8 mouse cellular contexts compared by ENCODE assay signal in genomic region chr11:103112552-103112912, GRCm38 (mm10). TPM values are rescaled to one million over a fixed set of nuclear protein-coding genes. Genes with fewer than 3 reads are reported as not detected.
A peak's percentile ranks its signal among the peaks of the same experiment; 100 is the strongest.
DNase-seq lines count a peak whose midpoint lies in the region; ATAC-seq and TF ChIP-seq lines count a peak whose summit lies in the region.

No protein-coding gene starts in this region.

- H3K36me3 ChIP-seq in CH12.LX (replicated peaks in 1 of 2; ENCODE audit: control insufficient read depth in 1 of 2, insufficient read depth in 1 of 2, low read length in 1 of 2) = peaks cover 18 to 56% of the 10 kb centered on the region in 2 experiments
- H3K36me3 ChIP-seq in forebrain, embryonic 14.5 days (ENCODE audit: control insufficient read depth, insufficient read depth, low read length) = no peaks in the 10 kb centered on the region
- peaks cover 23% of the 10 kb centered on the region for H3K36me3 ChIP-seq in liver, embryonic 13.5 days

- TF ChIP-seq POLR2A in CH12.LX (IDR thresholded peaks at IDR 0.05; ENCODE audit: low read depth, low read length) = 0 out of 2 replicates have a peak, but pooled peaks have one; percentile 5

- peak overlapping the region; percentile 94 for H3K27ac ChIP-seq in gastrocnemius, adult 2 months
- no peak overlapping the region for H3K27ac ChIP-seq in CH12.LX (ENCODE audit: insufficient read depth, low read depth)
- no peak overlapping the region for H3K27ac ChIP-seq in forebrain, embryonic 14.5 days (ENCODE audit: low read depth, low read length)
- H3K27ac ChIP-seq in liver, embryonic 13.5 days = peak overlapping the region; percentile 41; the same call in 1 of the 2 replicates

- H3K79me2 ChIP-seq in CH12.LX (replicated peaks; ENCODE audit: control insufficient read depth, extremely low read depth, insufficient read depth, poor library complexity, severe bottlenecking) = peaks cover 14% of the 10 kb centered on the region

- no peak overlapping the region for H3K4me2 ChIP-seq in CH12.LX (ENCODE audit: insufficient read depth, low read depth, poor library complexity, severe bottlenecking)
- peak overlapping the region; percentile 48 for H3K4me2 ChIP-seq in forebrain, embryonic 14.5 days (ENCODE audit: low read length)
- H3K4me2 ChIP-seq in liver, embryonic 13.5 days = peak overlapping the region; percentile 65

- no peak for TF ChIP-seq EP300 in CH12.LX (IDR thresholded peaks at IDR 0.05; ENCODE audit: low read length)

- in situ Hi-C loops in CH12.LX (cut with MboI; ENCODE audit: low pct_ligation_motif_present, low pct_unique_long_range_greater_than_20kb, low sequenced_read_pairs) = no loop called here

- no peaks in the 10 kb centered on the region for H3K9me3 ChIP-seq in CH12.LX (replicated peaks; ENCODE audit: low read length)
- no peaks in the 10 kb centered on the region for H3K9me3 ChIP-seq in forebrain, embryonic 14.5 days (replicated peaks; ENCODE audit: control insufficient read depth, low read length)
- H3K9me3 ChIP-seq in liver, embryonic 13.5 days (replicated peaks) = no peaks in the 10 kb centered on the region

- ATAC-seq in forebrain, embryonic 14.5 days = no peak
- no peak for ATAC-seq in liver, embryonic 13.5 days (ENCODE audit: low read depth)
- ATAC-seq in frontal cortex, adult (ENCODE audit: low TSS enrichment) = no peak

- WGBS in forebrain, embryonic 14.5 days = 7% methylated on average over 9 of the region's 9 CpGs
- 40% methylated on average over 9 of the region's 9 CpGs for WGBS in liver, embryonic 13.5 days (ENCODE audit: insufficient replicate concordance)

- dilution Hi-C loops in CH12.LX (cut with MboI; ENCODE audit: extremely low pct_ligation_motif_present, extremely low pct_unique_long_range_greater_than_20kb, low sequenced_read_pairs) = no loop called here

- no peak for TF ChIP-seq CTCF in gastrocnemius, adult 2 months (IDR thresholded peaks at IDR 0.05)
- TF ChIP-seq CTCF in CH12.LX (conservative IDR thresholded peaks at IDR 0.05 in 1 of 2, IDR thresholded peaks at IDR 0.05 in 1 of 2; ENCODE audit: low read depth in 2 of 2, low read length in 2 of 2) = no peak

- intact Hi-C loops in gastrocnemius, adult 2 months (cut with DNase I) = no loop called here

- TF ChIP-seq RAD21 in CH12.LX (IDR thresholded peaks at IDR 0.05; ENCODE audit: low read depth, low read length) = no peak

- peak overlapping the region; percentile 70 for H3K4me3 ChIP-seq in gastrocnemius, adult 2 months
- H3K4me3 ChIP-seq in CH12.LX (replicated peaks in 1 of 3; ENCODE audit: low read depth in 2 of 3, low read length in 2 of 3, poor library complexity in 1 of 3) = no peak overlapping the region
- H3K4me3 ChIP-seq in forebrain, embryonic 14.5 days (ENCODE audit: low read depth, low read length) = peak overlapping the region; percentile 17
- peak overlapping the region; percentile 46 for H3K4me3 ChIP-seq in liver, embryonic 13.5 days (replicated peaks)

- no peak overlapping the region for H3K9ac ChIP-seq in CH12.LX (ENCODE audit: insufficient read depth, low read depth)
- peak overlapping the region; percentile 18; the same call in 1 of the 2 replicates for H3K9ac ChIP-seq in forebrain, embryonic 14.5 days (ENCODE audit: low read length)
- peak overlapping the region; percentile 59; the same call in 1 of the 2 replicates for H3K9ac ChIP-seq in liver, embryonic 13.5 days

- no peaks in the 10 kb centered on the region for H3K27me3 ChIP-seq in CH12.LX (replicated peaks)
- H3K27me3 ChIP-seq in forebrain, embryonic 14.5 days (replicated peaks; ENCODE audit: control insufficient read depth, insufficient read depth, low read length) = peaks cover 22% of the 10 kb centered on the region
- H3K27me3 ChIP-seq in liver, embryonic 13.5 days = peaks cover 21% of the 10 kb centered on the region

- DNase-seq in gastrocnemius, adult 2 months = no peak
- DNase-seq in gastrocnemius, postnatal 4 days (ENCODE audit: low spot score in 2 of 2) = no peak
- DNase-seq in CH12.LX (ENCODE audit: extremely low read depth) = no peak
- DNase-seq in forebrain, embryonic 14.5 days (ENCODE audit: low spot score) = no peak
- no peak for DNase-seq in liver, embryonic 13.5 days
- no peak for DNase-seq in urinary bladder, adult 2 months (ENCODE audit: low spot score)
- DNase-seq in gastrocnemius, postnatal 10 days = no peak

- H3K4me1 ChIP-seq in CH12.LX (ENCODE audit: control insufficient read depth in 1 of 2, insufficient read depth in 2 of 2) = peaks cover 6 to 14% of the 10 kb centered on the region in 2 experiments; a peak in 3 of 4 replicates
- H3K4me1 ChIP-seq in forebrain, embryonic 14.5 days (ENCODE audit: control insufficient read depth, insufficient read depth, low read length) = peaks cover 16% of the 10 kb centered on the region
- peaks cover 51% of the 10 kb centered on the region for H3K4me1 ChIP-seq in liver, embryonic 13.5 days (replicated peaks)

TF ChIP-seq in CH12.LX, 34 proteins besides CTCF, POLR2A, EP300 and RAD21:
- 0 out of 2 replicates have a peak, but pooled peaks have one; percentile 24 for TF ChIP-seq ZMIZ1 (IDR thresholded peaks at IDR 0.05; ENCODE audit: low read depth, low read length)
- TF ChIP-seq HCFC1 (IDR thresholded peaks at IDR 0.05; ENCODE audit: low read depth, low read length) = no peak

RNA-seq across cellular contexts. Expression of gene Hexim1, which starts 3.5 kb away (rescaled TPM):
- 10 to 100 TPM; 18.6 to 21.8 TPM for total RNA-seq in gastrocnemius, adult 2 months (2021)
- total RNA-seq in gastrocnemius, postnatal 4 days (2021) = 10 to 100 TPM; 26.9 to 29.6 TPM
- total RNA-seq in CH12.LX (2012; rRNA removed) (25.9 and 38.9 TPM in 2 replicates), CH12.LX (2014; rRNA removed) (16.4 and 20.2 TPM in 2 replicates)
- polyA plus RNA-seq in CH12.LX (2012; ENCODE audit: insufficient read length, low read depth) = 50.4 and 51.8 TPM in 2 replicates
- 4.8 and 5.4 TPM in 2 replicates for polyA plus RNA-seq in forebrain, embryonic 14.5 days (2014; fragmentation: Nextera tagmentation; extraction: Ambion mirVana)
- 2.6 and 3.0 TPM in 2 replicates for polyA plus RNA-seq in liver, embryonic 13.5 days (2015; fragmentation: Nextera tagmentation; extraction: Ambion mirVana)
- 28.4 and 29.3 TPM in 2 replicates for polyA plus RNA-seq in urinary bladder, adult 2 months (2012; rRNA removed)
- 10 to 100 TPM; 24.0 to 26.7 TPM for total RNA-seq in gastrocnemius, postnatal 10 days (2021)

RNA-seq across cellular contexts. Expression of gene Acbd4, which starts 11.1 kb away (rescaled TPM):
- total RNA-seq in gastrocnemius, adult 2 months (2021) = 10 to 100 TPM; 24.2 to 28.6 TPM
- 10 to 100 TPM; 45.0 to 53.0 TPM for total RNA-seq in gastrocnemius, postnatal 4 days (2021)
- total RNA-seq in CH12.LX (2012; rRNA removed) (60.9 and 62.6 TPM in 2 replicates), CH12.LX (2014; rRNA removed) (50.2 and 51.4 TPM in 2 replicates)
- 68.4 and 75.1 TPM in 2 replicates for polyA plus RNA-seq in CH12.LX (2012; ENCODE audit: insufficient read length, low read depth)
- polyA plus RNA-seq in forebrain, embryonic 14.5 days (2014; fragmentation: Nextera tagmentation; extraction: Ambion mirVana) = 10.4 and 11.8 TPM in 2 replicates
- 60.4 and 62.2 TPM in 2 replicates for polyA plus RNA-seq in liver, embryonic 13.5 days (2015; fragmentation: Nextera tagmentation; extraction: Ambion mirVana)
- polyA plus RNA-seq in urinary bladder, adult 2 months (2012; rRNA removed) = 59.4 and 76.0 TPM in 2 replicates
- total RNA-seq in gastrocnemius, postnatal 10 days (2021) = 10 to 100 TPM; 34.9 to 50.5 TPM

RNA-seq across cellular contexts. Expression of gene Plcd3, which starts 11.1 kb away (rescaled TPM):
- total RNA-seq in gastrocnemius, adult 2 months (2021) = 1 to 10 TPM; 4.6 to 5.9 TPM
- 10 to 100 TPM in 1 of 2 experiments, 1 to 10 TPM in 1; 9.3 to 12.4 TPM for total RNA-seq in gastrocnemius, postnatal 4 days (2021)
- total RNA-seq in CH12.LX (2012; rRNA removed) (24.3 and 27.4 TPM in 2 replicates), CH12.LX (2014; rRNA removed) (6.3 and 7.1 TPM in 2 replicates)
- polyA plus RNA-seq in CH12.LX (2012; ENCODE audit: insufficient read length, low read depth) = 9.7 and 11.3 TPM in 2 replicates
- 1.1 and 1.4 TPM in 2 replicates for polyA plus RNA-seq in forebrain, embryonic 14.5 days (2014; fragmentation: Nextera tagmentation; extraction: Ambion mirVana)
- 0.28 and 0.50 TPM in 2 replicates for polyA plus RNA-seq in liver, embryonic 13.5 days (2015; fragmentation: Nextera tagmentation; extraction: Ambion mirVana)
- polyA plus RNA-seq in urinary bladder, adult 2 months (2012; rRNA removed) = 30.9 and 36.8 TPM in 2 replicates
- total RNA-seq in gastrocnemius, postnatal 10 days (2021) = 1 to 10 TPM; 5.8 to 8.6 TPM

RNA-seq across cellular contexts. Expression of gene Hexim2, which starts 19.7 kb away (rescaled TPM):
- total RNA-seq in gastrocnemius, adult 2 months (2021) = 1 to 10 TPM; 2.0 to 3.6 TPM
- total RNA-seq in gastrocnemius, postnatal 4 days (2021) = 1 to 10 TPM; 6.3 to 7.0 TPM
- total RNA-seq in CH12.LX (2012; rRNA removed) = 31.4 and 33.3 TPM in 2 replicates
- 28.8 and 33.0 TPM in 2 replicates for total RNA-seq in CH12.LX (2014; rRNA removed)
- 27.0 and 31.6 TPM in 2 replicates for polyA plus RNA-seq in CH12.LX (2012; ENCODE audit: insufficient read length, low read depth)
- 9.6 and 13.4 TPM in 2 replicates for polyA plus RNA-seq in forebrain, embryonic 14.5 days (2014; fragmentation: Nextera tagmentation; extraction: Ambion mirVana)
- polyA plus RNA-seq in liver, embryonic 13.5 days (2015; fragmentation: Nextera tagmentation; extraction: Ambion mirVana) = 6.3 and 7.7 TPM in 2 replicates
- 4.1 and 4.5 TPM in 2 replicates for polyA plus RNA-seq in urinary bladder, adult 2 months (2012; rRNA removed)
- 1 to 10 TPM; 5.8 to 6.7 TPM for total RNA-seq in gastrocnemius, postnatal 10 days (2021)

RNA-seq across cellular contexts. Expression of gene Fmnl1, which starts 58.4 kb away (rescaled TPM):
- total RNA-seq in gastrocnemius, adult 2 months (2021) = 1 to 10 TPM; 4.2 to 5.7 TPM
- total RNA-seq in gastrocnemius, postnatal 4 days (2021) = 1 to 10 TPM; 8.1 to 8.2 TPM
- 35.0 and 36.5 TPM in 2 replicates for total RNA-seq in CH12.LX (2012; rRNA removed)
- 5.6 and 6.9 TPM in 2 replicates for total RNA-seq in CH12.LX (2014; rRNA removed)
- polyA plus RNA-seq in CH12.LX (2012; ENCODE audit: insufficient read length, low read depth) = 104 and 118 TPM in 2 replicates
- 1.2 and 3.2 TPM in 2 replicates for polyA plus RNA-seq in forebrain, embryonic 14.5 days (2014; fragmentation: Nextera tagmentation; extraction: Ambion mirVana)
- 3.0 TPM in 2 replicates for polyA plus RNA-seq in liver, embryonic 13.5 days (2015; fragmentation: Nextera tagmentation; extraction: Ambion mirVana)
- polyA plus RNA-seq in urinary bladder, adult 2 months (2012; rRNA removed) = 6.4 and 6.6 TPM in 2 replicates
- total RNA-seq in gastrocnemius, postnatal 10 days (2021) = 1 to 10 TPM; 6.3 to 8.9 TPM

Comparison
In these comparisons a context has a peak if more than half of its experiments do, and no peak if none do; other contexts are left out.
1. H3K27ac ChIP-seq: peak in gastrocnemius, adult 2 months (single experiment) and liver, embryonic 13.5 days (single experiment); none in CH12.LX (single experiment) and forebrain, embryonic 14.5 days (single experiment).
2. H3K4me3 ChIP-seq: peak in gastrocnemius, adult 2 months (single experiment), forebrain, embryonic 14.5 days (single experiment) and liver, embryonic 13.5 days (single experiment); none in CH12.LX (0 of 3).